Mouse (Mus musculus) lung, adult 10 weeks (tissue): Measurements from ENCODE around the gene Gm20662. TPM values are rescaled to one million over a fixed set of nuclear protein-coding genes. Genes with fewer than 3 reads are reported as not detected.

Source experiments
- polyA plus RNA-seq: library from polyadenylated mRNA; stranded (reverse); fragments of 350-450 nt; fragmentation: Illumina TruSeq; extraction: RNeasy Lipid Tissue Mini Kit (QIAGEN cat#74804); gene quantifications from one replicate; pipeline ENCODE4 v1.2.3, GENCODE M21; 2014; ENCODE audit warnings: low read depth, low replicate concordance; ENCODE audit not compliant: insufficient read depth

Gene Gm20662
- polyA plus RNA-seq: 0.69 TPM

DNA sequence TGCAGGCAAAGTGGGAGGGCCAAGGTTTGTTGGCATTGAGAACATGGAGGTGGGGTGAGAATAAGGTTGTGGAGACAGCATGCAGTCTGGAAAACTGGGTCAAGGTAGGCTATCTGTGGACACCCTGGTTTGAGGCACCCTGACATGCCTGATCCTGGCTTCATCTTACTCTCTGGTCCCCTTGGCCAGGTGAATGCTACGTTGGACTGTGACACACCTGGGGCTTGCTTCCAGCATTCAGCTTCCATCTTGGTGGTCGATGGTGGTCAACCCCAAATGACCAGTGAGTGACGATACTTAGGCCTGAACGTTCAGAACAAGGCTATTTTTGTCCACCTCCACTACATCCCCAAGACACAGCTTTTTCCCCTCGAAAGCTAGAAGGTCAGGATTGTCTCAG is at the start of gene Gm20662:
Gene Gm20662 (plus strand): TSS at position 301 of the 400 bp plus-strand sequence.

DNA sequence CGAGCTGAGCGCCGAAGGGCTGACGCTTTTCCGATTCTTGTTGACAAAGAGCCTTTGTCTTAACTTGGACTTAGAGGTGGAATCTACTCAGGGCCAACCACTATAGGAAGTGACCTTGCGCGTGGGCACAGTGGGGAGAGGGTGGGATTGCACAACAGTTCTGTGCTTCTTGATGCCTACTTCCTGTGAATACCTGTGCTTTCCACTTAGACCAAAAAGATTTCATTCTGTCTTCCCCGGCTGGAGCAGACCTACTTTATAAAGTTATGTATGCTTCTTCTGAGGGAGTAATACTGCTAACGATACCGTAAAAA is 46.3 kb upstream of the Gm20662 start, which contains the start of gene Traip:
Gene Traip (plus strand): TSS at position 215 of the 314 bp plus-strand sequence.

DNA sequence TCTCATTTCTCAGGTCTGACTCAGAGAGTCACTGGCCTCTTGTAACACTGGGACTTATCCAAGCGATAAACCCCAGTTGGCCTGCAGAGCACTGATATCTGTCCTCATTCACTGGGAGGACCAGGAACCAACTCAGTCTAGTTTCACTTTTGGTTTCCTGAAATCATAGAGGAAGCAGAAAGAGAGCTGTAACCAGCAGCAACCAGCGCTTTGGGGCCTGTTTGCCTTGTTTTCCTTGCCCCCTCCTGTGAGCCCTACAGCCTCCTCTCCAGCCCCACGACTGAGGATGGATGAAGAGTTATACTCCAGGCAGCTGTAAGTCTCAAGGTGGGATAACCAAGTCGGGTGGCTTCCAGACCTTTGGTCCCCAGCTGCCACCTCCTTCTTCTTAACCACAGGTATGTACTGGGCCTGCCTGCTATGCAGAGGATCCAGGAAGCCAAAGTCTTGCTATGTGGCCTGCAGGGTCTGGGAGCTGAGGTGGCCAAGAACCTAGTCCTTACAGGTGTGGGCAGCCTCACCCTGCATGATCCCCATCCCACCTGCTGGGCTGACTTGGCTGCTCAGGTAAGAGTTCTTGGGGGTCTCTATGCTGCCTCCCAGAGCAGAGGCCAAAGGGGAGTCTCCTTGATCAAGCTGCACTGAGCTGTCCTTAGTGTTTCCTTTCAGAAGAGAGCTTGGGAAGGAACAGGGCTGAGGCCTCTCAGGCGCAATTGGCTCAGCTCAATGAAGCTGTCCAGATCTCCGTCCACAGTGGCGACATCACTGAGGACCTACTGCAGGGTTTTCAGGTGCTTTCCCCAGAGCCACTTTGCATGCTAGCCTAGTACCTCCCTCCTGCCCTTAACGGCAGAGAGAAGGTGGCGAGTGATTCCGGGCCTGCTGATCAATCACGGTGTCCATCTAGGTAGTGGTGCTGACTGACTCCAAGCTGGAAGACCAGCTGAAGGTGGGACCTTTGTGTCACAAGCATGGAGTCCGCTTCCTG is 20.5 kb upstream of the Gm20662 start, which contains the start of gene Uba7:
Gene Uba7 (plus strand): TSS at position 107 of the 988 bp plus-strand sequence.

DNA sequence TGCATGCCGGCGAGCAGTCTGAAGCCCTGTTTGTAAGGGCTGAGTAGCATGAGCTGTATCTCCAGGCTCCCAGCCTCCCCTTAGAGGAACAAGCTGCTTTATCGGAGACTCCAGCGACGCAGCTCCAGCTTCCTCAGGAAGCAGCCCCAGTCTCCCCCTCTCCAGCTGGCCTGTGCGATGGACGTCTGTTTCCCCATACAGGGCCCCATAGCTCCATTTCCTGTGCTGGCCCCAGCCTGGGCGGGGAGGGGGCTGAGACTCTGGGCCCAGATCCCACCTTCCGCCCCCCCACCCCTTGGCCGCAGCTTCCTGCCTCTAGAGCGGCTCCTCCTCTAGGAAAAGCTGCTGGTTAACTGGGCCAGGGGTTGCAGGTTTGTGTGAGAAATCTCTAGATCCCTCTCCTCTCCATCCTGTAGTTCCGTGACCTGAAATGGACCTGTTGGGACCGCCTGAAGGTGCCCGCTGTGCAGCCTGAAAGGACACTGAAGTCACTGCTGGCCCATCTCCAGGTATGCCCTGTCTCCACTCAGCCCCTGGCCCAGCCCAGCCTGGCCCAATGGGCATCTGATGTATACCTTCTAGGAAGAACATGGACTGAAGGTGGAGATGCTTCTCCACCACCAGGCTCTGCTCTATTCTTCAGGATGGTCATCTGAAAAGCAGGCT is 13.3 kb upstream of the Gm20662 start, which contains the start of gene Gm20661:
Gene Gm20661 (plus strand): TSS at position 378 of the 666 bp plus-strand sequence.

DNA sequence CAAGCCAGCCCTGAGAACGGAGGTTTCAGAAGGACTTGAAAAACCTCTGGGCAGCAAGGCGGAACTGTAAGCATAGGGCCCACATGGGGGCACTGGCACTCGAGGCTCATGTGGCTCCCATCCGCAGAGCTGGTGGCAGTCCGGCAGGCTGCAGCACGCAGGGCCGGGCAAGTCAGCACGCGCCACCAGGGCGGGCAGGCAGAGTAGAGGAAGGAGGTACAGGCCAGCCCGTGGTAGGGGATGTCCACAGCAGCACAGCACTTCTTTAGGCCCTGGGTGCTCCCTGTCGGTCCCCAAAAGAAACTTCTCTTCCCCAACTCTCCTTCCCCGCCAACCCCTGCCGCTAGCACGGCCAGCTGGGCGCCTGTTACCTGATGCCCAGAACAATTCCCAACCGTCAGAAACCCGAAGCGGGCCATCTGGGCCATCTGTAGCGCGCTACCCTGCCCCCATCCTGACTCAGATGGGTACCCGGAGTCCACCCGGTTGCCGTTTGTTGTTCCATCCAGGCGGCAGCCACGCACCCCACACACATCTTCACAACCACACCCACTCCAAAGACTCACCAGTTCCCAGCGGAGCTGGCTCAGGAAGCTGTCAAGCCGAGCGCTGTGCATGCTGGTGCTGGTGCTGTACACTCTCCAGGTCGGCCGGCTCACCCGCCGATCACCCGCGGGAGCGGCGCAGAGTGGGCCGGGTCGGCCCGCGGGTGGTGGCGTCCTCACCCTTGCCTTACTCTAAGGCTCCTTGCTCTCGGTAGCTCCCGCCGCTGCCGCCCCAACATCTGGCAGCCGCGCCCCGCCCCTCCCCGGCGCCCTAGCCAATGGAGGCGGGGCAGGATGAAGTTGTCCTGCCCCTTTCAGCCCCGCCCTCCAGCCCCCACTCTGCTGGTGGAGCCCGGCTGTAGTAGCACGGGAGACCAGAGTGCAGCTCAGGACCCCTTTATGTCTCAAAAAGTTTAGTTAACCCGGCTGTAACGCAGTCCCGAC is 10.7 kb upstream of the Gm20662 start, which contains the start of gene Inka1:
Gene Inka1 (minus strand): TSS at position 749 of the 989 bp plus-strand sequence.

DNA sequence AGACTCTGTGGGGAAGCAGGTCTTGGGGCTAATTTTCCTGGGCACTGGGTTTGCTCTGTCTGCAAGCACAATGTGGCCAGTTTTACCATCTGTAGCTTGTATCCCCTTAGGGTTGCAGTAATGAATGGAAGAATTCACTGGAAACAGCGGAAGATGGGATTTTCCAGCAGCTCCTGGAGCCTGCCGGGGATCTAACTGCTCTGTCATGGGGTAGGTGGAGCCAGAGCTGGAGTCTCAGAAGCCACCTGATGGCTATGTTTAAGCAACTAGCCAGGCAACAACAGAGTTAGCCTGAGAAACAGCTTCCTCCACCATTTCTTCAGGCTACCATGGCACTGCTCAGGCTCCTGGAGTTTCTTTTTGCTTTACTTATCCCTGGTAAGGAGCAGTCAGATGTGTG is 4.0 kb upstream of the Gm20662 start, which contains the start of gene Cdhr4:
Gene Cdhr4 (plus strand): TSS at position 301 of the 400 bp plus-strand sequence.

DNA sequence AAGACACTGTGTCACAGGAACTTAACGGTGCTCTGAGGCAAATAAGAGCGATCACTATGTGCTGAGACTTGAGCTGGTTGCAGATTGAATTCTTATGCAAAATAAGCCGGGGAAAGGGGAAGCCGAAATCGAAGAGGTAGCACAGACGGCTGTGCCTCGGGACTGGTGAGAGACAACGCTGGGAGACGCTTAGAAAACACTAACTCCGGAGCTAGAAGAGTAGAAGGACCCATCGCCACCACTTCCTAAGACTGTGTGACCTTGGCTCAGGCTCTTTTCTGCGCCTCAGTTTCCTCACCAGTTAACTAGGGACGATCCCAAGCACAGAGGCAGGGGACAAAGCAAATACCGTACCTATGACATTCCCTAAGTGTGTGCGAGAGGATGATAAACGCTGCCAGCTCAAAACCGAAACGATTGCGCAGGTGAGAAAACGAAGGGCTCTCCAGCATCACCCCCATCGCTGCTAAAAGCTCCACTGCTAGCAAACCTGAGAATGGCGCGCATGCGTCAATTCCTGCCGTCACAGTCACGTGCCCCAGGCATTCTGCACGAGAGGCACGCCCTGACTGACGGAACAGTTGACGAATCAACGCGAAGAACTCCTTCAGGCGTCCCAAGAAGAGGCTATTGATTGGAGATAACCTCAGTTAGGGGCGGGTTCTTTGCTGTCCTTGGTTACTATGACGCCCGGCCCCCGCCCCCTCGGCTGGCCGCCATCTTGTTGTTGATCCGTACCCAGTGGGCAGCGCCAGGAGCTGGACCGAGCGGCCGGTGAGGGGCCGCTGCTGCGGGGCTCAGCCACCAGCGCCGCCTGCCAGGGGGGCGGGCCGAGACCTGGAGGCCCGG is 6.0 kb downstream of the Gm20662 start, which contains the start of gene Ip6k1:
Gene Ip6k1 (plus strand): TSS at position 580 of the 849 bp plus-strand sequence.

DNA sequence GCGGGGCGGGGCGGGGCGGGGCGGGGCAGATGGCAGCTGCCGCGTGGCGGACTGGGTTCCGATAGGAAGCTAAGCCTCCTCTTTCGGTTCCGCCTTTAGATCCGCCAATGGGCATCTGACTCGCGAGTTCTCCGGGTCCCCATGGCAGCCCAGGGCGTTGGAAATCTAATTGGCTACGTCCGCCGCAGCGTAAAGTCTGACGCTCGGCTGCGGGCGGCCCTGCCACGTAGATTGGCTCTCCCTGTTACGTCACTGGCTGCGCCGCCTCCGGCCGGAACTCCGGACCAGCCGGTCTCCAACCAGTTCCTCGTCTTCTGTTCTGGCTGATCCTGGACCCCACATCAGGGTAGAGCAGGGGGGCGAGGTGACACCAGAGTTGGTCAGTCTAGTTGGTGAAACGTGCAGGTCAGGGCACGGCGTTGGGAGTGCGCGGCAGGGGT is 52.9 kb downstream of the Gm20662 start, which contains the start of gene Gmppb:
Gene Gmppb (plus strand): TSS at position 227 of the 440 bp plus-strand sequence.

DNA sequence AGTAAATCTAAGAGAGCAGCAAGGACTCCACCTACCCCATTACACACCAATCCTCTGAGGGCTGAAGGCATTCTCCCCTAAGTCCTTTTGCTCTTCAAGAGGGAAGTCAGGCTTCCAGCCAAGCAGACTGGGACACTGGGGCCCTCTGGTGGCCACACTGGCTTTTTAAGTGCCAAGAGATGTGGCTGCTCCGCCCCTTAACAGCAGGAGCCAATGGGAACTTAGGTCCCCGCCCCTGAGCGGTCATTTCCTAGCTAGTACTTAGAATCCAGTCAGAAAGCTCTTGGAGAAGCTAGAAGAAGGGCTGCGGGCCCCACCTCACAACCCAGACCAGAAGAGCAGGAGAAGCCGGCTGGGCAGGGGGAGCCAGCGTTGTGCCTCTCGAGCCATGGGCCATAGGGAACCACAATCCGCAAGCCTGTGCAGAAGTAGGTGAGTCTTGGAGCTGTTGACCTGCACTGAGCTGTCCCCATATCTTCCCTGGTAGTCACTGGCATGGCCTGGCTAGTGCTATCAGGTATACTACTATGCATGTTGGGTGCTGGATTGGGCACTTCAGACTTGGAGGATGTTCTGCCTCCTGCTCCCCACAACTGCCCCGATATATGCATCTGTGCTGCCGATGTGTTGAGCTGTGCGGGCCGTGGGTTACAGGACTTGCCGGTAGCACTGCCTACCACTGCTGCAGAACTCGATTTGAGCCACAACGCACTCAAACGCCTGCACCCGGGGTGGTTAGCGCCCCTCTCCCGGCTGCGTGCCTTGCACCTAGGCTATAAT is 56.9 kb downstream of the Gm20662 start, which contains the start of gene Amigo3:
Gene Amigo3 (plus strand): TSS at position 275 of the 780 bp plus-strand sequence.

DNA sequence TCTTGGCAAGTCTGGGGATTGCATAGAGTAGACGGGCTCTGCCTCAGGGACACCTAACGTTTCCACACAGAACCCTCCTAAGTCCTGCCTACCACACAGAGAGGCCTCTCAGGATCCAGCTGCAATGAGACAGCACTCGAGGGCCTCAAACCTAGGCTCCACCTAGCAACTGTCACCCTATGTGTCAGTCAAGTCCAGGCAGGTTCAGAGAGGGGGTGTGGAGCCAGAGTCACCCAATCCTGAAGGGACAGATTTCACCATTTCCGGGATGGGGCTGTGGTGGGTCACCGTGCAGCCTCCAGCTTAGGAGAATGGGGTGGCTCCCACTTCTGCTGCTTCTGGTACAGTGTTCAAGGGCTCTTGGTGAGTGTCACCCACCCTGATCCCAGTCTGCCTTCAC is 84.0 kb downstream of the Gm20662 start, which contains the start of gene Mst1:
Gene Mst1 (plus strand): TSS at position 269 of the 400 bp plus-strand sequence.

DNA sequence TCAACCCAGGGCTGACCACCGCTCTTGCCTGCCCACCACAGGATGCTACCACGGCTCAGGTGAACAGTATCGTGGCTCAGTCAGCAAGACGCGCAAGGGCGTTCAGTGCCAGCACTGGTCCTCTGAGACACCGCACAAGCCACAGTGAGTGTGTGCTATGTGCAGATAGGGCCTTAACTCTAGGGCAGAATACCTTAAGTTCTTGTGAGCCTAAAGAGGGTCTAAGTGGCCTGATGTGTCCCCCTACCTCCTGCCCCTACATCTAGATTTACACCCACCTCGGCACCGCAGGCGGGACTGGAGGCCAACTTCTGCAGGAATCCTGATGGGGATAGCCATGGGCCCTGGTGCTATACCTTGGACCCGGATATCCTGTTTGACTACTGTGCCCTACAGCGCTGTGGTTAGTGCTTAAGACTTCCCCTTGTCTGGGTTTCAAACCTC is 86.9 kb downstream of the Gm20662 start, which contains the start of gene Rnf123:
Gene Rnf123 (minus strand): TSS at position 359 of the 444 bp plus-strand sequence.

DNA sequence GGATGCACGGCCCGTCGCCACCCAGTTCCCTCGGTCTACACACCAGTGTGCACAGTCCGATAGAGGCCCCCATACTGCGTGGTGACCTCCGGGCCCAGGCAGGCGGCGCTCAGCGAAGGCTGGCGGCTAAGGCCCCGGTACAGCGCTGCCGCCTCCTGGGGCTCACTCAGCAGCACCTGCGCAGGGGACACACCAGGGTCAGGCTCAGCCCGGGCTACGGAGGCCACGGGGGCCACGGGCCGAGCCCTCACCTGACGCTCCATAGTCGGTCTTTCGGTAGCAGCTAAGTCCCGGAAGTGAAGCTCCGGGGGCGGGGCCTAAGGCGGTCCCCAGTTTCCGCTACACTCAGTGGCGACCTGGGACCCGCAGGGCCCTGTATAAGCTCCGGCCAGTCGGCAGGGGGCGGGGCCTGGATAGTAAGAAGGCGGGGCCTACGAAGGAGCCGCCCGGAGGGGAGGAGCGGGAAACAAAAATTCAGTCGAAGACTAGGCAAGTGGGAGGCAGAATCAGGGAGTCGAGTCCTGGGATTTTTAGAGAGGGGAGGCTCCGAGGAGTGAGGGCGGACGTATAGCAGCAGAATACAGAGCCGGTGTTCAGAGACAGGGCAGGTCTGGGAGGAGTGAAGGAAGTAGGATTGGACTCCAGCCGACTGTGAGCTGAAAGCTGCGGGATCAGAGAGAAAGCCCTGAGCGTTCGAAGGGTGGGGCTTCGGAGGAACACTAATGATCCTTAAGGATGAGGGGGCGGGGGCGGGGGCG is 98.2 kb downstream of the Gm20662 start, which contains the start of gene Apeh:
Gene Apeh (minus strand): TSS at position 423 of the 758 bp plus-strand sequence.

Other genes with a start within 250 kb of the Gm20662 start
- gene Rbm5, start 225.4 kb upstream of the Gm20662 start, polyA plus RNA-seq: 46.7 TPM
- 30.7 TPM for gene Rbm6, start 123.1 kb upstream of the Gm20662 start, polyA plus RNA-seq
- 12.0 TPM for gene Mon1a, start 108.2 kb upstream of the Gm20662 start, polyA plus RNA-seq
- 2.1 TPM for gene Mst1r, start 89.5 kb upstream of the Gm20662 start, polyA plus RNA-seq
- not detected for gene Actl11, start 67.9 kb upstream of the Gm20662 start, polyA plus RNA-seq
- 0.08 TPM for gene Camkv, start 60.7 kb upstream of the Gm20662 start, polyA plus RNA-seq
- gene Traip, start 46.2 kb upstream of the Gm20662 start, polyA plus RNA-seq: 0.48 TPM
- gene Uba7, start 20.8 kb upstream of the Gm20662 start, polyA plus RNA-seq: 37.7 TPM
- gene Gm20661, start 13.3 kb upstream of the Gm20662 start, polyA plus RNA-seq: 1.2 TPM
- 11.7 TPM for gene Inka1, start 10.5 kb upstream of the Gm20662 start, polyA plus RNA-seq
- gene Cdhr4, start 3.9 kb upstream of the Gm20662 start, polyA plus RNA-seq: 28.6 TPM
- gene Ip6k1, start 6.2 kb downstream of the Gm20662 start, polyA plus RNA-seq: 38.8 TPM
- 29.0 TPM for gene Gmppb, start 52.9 kb downstream of the Gm20662 start, polyA plus RNA-seq
- gene Amigo3, start 56.8 kb downstream of the Gm20662 start, polyA plus RNA-seq: 0.90 TPM
- gene Mst1, start 84.1 kb downstream of the Gm20662 start, polyA plus RNA-seq: 0.99 TPM
- 18.4 TPM for gene Rnf123, start 87.0 kb downstream of the Gm20662 start, polyA plus RNA-seq
- 37.5 TPM for gene Apeh, start 98.3 kb downstream of the Gm20662 start, polyA plus RNA-seq
- gene Bsn, start 194.0 kb downstream of the Gm20662 start, polyA plus RNA-seq: 0.09 TPM